Mouse (Mus musculus): ENCODE results near the gene Mrtfa.

DNA sequence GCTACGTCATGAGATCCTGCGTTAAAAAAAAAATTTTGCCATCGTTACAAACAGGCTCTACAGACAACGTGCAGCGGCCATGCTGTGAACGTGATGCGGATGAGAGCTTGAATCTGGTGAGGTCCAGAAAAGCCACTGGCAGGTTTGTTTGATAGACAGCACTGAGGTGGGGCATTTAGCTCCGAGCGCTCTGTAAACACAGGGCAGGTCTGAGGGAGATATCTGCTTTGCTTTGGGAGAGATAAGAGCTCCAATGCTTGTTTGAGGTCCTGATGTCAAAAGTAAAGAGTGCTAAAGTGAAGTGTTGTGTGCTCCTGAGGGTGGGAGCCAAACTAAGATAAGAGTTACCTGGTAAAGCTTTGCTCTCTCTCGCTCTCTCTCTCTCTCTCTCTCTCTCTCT, 6.6 kb upstream of the Mrtfa start:
- no peak for TF ChIP-seq CTCF (IDR thresholded peaks at IDR 0.05; ENCODE audit: low read depth)
- TF ChIP-seq EP300 (IDR thresholded peaks at IDR 0.05; ENCODE audit: low read depth): no peak
